Mouse (Mus musculus): ENCODE data around the gene Dvl1.

DNA sequence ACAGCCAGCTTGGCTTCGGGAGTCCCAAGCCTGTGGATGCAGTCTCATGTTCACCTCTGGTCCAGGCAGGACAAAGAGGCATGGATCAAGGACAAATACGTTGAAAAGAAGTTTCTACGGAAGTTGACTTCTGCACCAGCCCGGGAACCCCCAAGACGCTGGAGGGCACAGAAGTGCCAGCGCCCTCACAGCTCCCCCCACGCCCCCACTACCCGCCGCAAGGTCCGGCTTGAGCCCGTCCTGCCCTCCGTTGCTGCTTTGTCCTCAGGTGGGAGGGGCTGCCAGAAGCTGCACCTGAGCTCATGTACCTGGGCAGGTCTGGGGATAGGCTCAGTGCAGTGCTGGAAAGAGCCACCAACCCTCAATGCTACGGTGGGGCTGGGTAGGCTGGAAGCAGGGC is 56.0 kb downstream of the Dvl1 start:
- TF ChIP-seq CTCF (IDR thresholded peaks at IDR 0.05; ENCODE audit: extremely low read depth, insufficient read depth, insufficient read length, insufficient replicate concordance) = no peak
- no peak for TF ChIP-seq POLR2A (IDR thresholded peaks at IDR 0.05; ENCODE audit: low read depth, low read length)

Data from spleen, adult 2 months (tissue).